Mouse (Mus musculus): ENCODE data around the gene Dnajb12. TPM values are rescaled to one million over a fixed set of nuclear protein-coding genes. Genes with fewer than 3 reads are reported as not detected.

Gene Dnajb12
- total and polyA plus RNA-seq, 2 experiments from 2014 or later: 25.7 to 47.9 TPM

GRCm38 (mm10) chr10:59903170-59903569 lies 23.8 kb downstream of the Dnajb12 start:
- Histone ChIP-seq H3K4me3 (ENCODE audit: low read depth, low read length) (no peak overlapping the region), H3K36me3 (ENCODE audit: insufficient read depth, low read length) (no peaks in the 10 kb centered on the region), H3K27ac (ENCODE audit: low read depth, low read length) (no peak overlapping the region), H3K27me3 (ENCODE audit: insufficient read depth, low read length) (no peaks in the 10 kb centered on the region), H3K4me1 (ENCODE audit: insufficient read depth, low read length) (peaks cover 25% of the 10 kb centered on the region), H3K4me2 (ENCODE audit: low read depth, low read length, poor library complexity, severe bottlenecking) (no peak overlapping the region), H3K9me3 (ENCODE audit: low read length) (no peaks in the 10 kb centered on the region), H3K9ac (replicated peaks; ENCODE audit: low read length, poor library complexity, severe bottlenecking) (no peak overlapping the region)
- 44% methylated on average over 7 of the region's 7 CpGs for WGBS
- ATAC-seq (ENCODE audit: low FRiP score) (no peak), DNase-seq (ENCODE audit: low spot score) (no peak)
- no peak for TF ChIP-seq CTCF (IDR thresholded peaks at IDR 0.05)

- H3K9ac ChIP-seq (replicated peaks; ENCODE audit: low read length, poor library complexity, severe bottlenecking): no peak overlapping the region
- no peaks in the 10 kb centered on the region for H3K36me3 ChIP-seq (ENCODE audit: insufficient read depth, low read length)
Observed at GRCm38 (mm10) chr10:59907080-59907609, 27.8 kb downstream of the Dnajb12 start.

GRCm38 (mm10) chr10:59907695-59908299 lies 28.4 kb downstream of the Dnajb12 start:
- no peak for TF ChIP-seq CTCF (IDR thresholded peaks at IDR 0.05)
- DNase-seq (ENCODE audit: low spot score) (no peak), ATAC-seq (ENCODE audit: low FRiP score) (no peak)
- no peak overlapping the region for H3K4me3 ChIP-seq (ENCODE audit: low read depth, low read length)
- H3K9ac ChIP-seq (replicated peaks; ENCODE audit: low read length, poor library complexity, severe bottlenecking): no peak overlapping the region
- no peak overlapping the region for H3K4me2 ChIP-seq (ENCODE audit: low read depth, low read length, poor library complexity, severe bottlenecking)
- H3K27ac ChIP-seq (ENCODE audit: low read depth, low read length): no peak overlapping the region
- no peaks in the 10 kb centered on the region for H3K9me3 ChIP-seq (ENCODE audit: low read length)
- H3K4me1 ChIP-seq (ENCODE audit: insufficient read depth, low read length): peaks cover 6% of the 10 kb centered on the region; the same call in 1 of the 2 replicates
- no peaks in the 10 kb centered on the region for H3K36me3 ChIP-seq (ENCODE audit: insufficient read depth, low read length)
- WGBS: 33% methylated on average over 7 of the region's 7 CpGs
- H3K27me3 ChIP-seq (ENCODE audit: insufficient read depth, low read length): no peaks in the 10 kb centered on the region

More at GRCm38 (mm10) chr10:59907080-59907609, 27.8 kb downstream of the Dnajb12 start:
- Histone ChIP-seq H3K4me1 (ENCODE audit: insufficient read depth, low read length) (peaks cover 7% of the 10 kb centered on the region; the same call in 1 of the 2 replicates), H3K4me2 (ENCODE audit: low read depth, low read length, poor library complexity, severe bottlenecking) (no peak overlapping the region), H3K27me3 (ENCODE audit: insufficient read depth, low read length) (no peaks in the 10 kb centered on the region), H3K4me3 (ENCODE audit: low read depth, low read length) (no peak overlapping the region), H3K27ac (ENCODE audit: low read depth, low read length) (no peak overlapping the region), H3K9me3 (ENCODE audit: low read length) (no peaks in the 10 kb centered on the region)
- TF ChIP-seq CTCF (IDR thresholded peaks at IDR 0.05): no peak
- DNase-seq (ENCODE audit: low spot score) (no peak), ATAC-seq (ENCODE audit: low FRiP score) (no peak)
- 53% methylated on average over 3 of the region's 3 CpGs for WGBS

- H3K4me2 ChIP-seq (ENCODE audit: low read depth, low read length, poor library complexity, severe bottlenecking): no peak overlapping the region
- WGBS: 51% methylated on average over 7 of the region's 7 CpGs
- no peak overlapping the region for H3K9ac ChIP-seq (replicated peaks; ENCODE audit: low read length, poor library complexity, severe bottlenecking)
- no peak overlapping the region for H3K27ac ChIP-seq (ENCODE audit: low read depth, low read length)
- TF ChIP-seq CTCF (IDR thresholded peaks at IDR 0.05): no peak
- no peaks in the 10 kb centered on the region for H3K27me3 ChIP-seq (ENCODE audit: insufficient read depth, low read length)
- ATAC-seq (ENCODE audit: low FRiP score): no peak
- no peaks in the 10 kb centered on the region for H3K4me1 ChIP-seq (ENCODE audit: insufficient read depth, low read length)
- no peaks in the 10 kb centered on the region for H3K36me3 ChIP-seq (ENCODE audit: insufficient read depth, low read length)
- no peak overlapping the region for H3K4me3 ChIP-seq (ENCODE audit: low read depth, low read length)
- DNase-seq (ENCODE audit: low spot score): no peak
- H3K9me3 ChIP-seq (ENCODE audit: low read length): no peaks in the 10 kb centered on the region
Observed at GRCm38 (mm10) chr10:59908776-59909315, 29.5 kb downstream of the Dnajb12 start.

GRCm38 (mm10) chr10:59909357-59909847 lies 30.0 kb downstream of the Dnajb12 start:
- WGBS: 10% methylated on average over 14 of the region's 14 CpGs
- H3K4me2 ChIP-seq (ENCODE audit: low read depth, low read length, poor library complexity, severe bottlenecking): no peak overlapping the region
- H3K9me3 ChIP-seq (ENCODE audit: low read length): no peaks in the 10 kb centered on the region
- H3K27me3 ChIP-seq (ENCODE audit: insufficient read depth, low read length): no peaks in the 10 kb centered on the region
- H3K4me3 ChIP-seq (ENCODE audit: low read depth, low read length): no peak overlapping the region
- DNase-seq (ENCODE audit: low spot score): peak; percentile 58
- no peak overlapping the region for H3K27ac ChIP-seq (ENCODE audit: low read depth, low read length)
- no peak for TF ChIP-seq CTCF (IDR thresholded peaks at IDR 0.05)
- H3K4me1 ChIP-seq (ENCODE audit: insufficient read depth, low read length): no peaks in the 10 kb centered on the region
- no peak for ATAC-seq (ENCODE audit: low FRiP score)
- no peaks in the 10 kb centered on the region for H3K36me3 ChIP-seq (ENCODE audit: insufficient read depth, low read length)
- H3K9ac ChIP-seq (replicated peaks; ENCODE audit: low read length, poor library complexity, severe bottlenecking): no peak overlapping the region

- no peak for ATAC-seq (ENCODE audit: low FRiP score)
- DNase-seq (ENCODE audit: low spot score): no peak
- WGBS: 40% methylated on average over 6 of the region's 6 CpGs
Observed at GRCm38 (mm10) chr10:59911091-59911490, 31.7 kb downstream of the Dnajb12 start.

More at GRCm38 (mm10) chr10:59911091-59911490, 31.7 kb downstream of the Dnajb12 start:
- Histone ChIP-seq H3K4me1 (ENCODE audit: insufficient read depth, low read length) (no peaks in the 10 kb centered on the region), H3K4me3 (ENCODE audit: low read depth, low read length) (no peak overlapping the region), H3K9ac (replicated peaks; ENCODE audit: low read length, poor library complexity, severe bottlenecking) (no peak overlapping the region), H3K36me3 (ENCODE audit: insufficient read depth, low read length) (no peaks in the 10 kb centered on the region), H3K27me3 (ENCODE audit: insufficient read depth, low read length) (no peaks in the 10 kb centered on the region), H3K27ac (ENCODE audit: low read depth, low read length) (no peak overlapping the region), H3K9me3 (ENCODE audit: low read length) (no peaks in the 10 kb centered on the region), H3K4me2 (ENCODE audit: low read depth, low read length, poor library complexity, severe bottlenecking) (peak overlapping the region; percentile 25)
- peak; percentile 9; the same call in 1 of the 2 replicates for TF ChIP-seq CTCF (IDR thresholded peaks at IDR 0.05)
